Mouse (Mus musculus): ENCODE data around the gene Apol7b.
"Not testable (repeated sequence)": the region's sequence is repeated elsewhere in the genome, so short reads cannot be mapped to it uniquely, and the experiment has no call there.

DNA sequence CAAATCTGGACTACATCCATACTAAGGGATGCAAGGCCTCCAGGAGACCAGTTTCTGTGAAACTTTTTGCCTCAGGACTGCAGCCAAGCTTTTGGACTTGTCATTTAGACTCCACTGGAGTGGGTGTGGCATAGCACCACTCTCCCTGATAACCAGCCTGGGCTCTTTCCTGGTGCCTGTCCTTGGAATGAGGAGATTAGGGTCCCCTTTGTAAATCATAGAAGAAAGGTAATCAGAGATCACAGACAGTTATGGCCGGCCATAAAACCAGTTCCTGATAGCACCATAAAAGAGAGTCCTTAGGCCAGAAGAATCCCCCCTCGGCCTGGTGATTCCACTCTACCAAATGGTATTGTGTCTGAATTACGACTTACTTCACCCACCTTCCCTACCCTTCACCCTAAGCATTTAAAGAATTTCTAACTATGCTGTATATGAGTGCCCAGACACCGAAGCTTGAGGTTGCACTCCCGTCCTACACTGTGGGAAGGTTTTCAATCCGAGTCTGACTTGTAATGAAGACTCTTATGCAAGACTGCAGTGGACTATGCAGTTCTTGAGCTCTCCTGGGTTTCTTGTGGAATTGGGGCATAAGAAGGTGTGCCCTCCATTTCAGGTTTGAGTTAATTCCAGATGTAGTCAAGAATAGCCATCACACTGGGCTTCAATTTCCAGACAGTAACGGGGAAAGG, 27.6 kb upstream of the Apol7b start:
- TF ChIP-seq UBTF (IDR thresholded peaks at IDR 0.05; ENCODE audit: borderline replicate concordance, insufficient read depth, low read depth, low read length); CTCF (IDR thresholded peaks at IDR 0.05 in 2 of 3, conservative IDR thresholded peaks at IDR 0.05 in 1 of 3; ENCODE audit: control insufficient read depth in 1 of 3, insufficient read depth in 1 of 3, low read depth in 2 of 3, low read length in 3 of 3, poor library complexity in 1 of 3, severe bottlenecking in 1 of 3); BHLHE40 (IDR thresholded peaks at IDR 0.05; ENCODE audit: borderline replicate concordance, low read depth, low read length); EP300 (IDR thresholded peaks at IDR 0.05; ENCODE audit: low read depth in 1 of 2, low read length in 2 of 2); USF1 (IDR thresholded peaks at IDR 0.05; ENCODE audit: low read depth, low read length); POLR2A (IDR thresholded peaks at IDR 0.05; ENCODE audit: control insufficient read depth in 1 of 2, insufficient read depth in 1 of 2, low read depth in 1 of 2, low read length in 2 of 2, poor library complexity in 1 of 2); JUND (IDR thresholded peaks at IDR 0.05; ENCODE audit: low read depth, low read length); POLR2AphosphoS2 (IDR thresholded peaks at IDR 0.05; ENCODE audit: low read length); GABPA (IDR thresholded peaks at IDR 0.05; ENCODE audit: low read depth, low read length); POLR2AphosphoS5 (IDR thresholded peaks at IDR 0.05; ENCODE audit: borderline replicate concordance, low read depth, low read length); KAT2A (conservative IDR thresholded peaks at IDR 0.05; ENCODE audit: low read depth, low read length); CHD2 (IDR thresholded peaks at IDR 0.05; ENCODE audit: low read length); RCOR1 (IDR thresholded peaks at IDR 0.05; ENCODE audit: low read depth, low read length); SMC3 (IDR thresholded peaks at IDR 0.05; ENCODE audit: low read depth, low read length): not testable (repeated sequence)

All from MEL (cell line).